ENCODE assay signal across 27 mouse cellular contexts in the genomic region with DNA sequence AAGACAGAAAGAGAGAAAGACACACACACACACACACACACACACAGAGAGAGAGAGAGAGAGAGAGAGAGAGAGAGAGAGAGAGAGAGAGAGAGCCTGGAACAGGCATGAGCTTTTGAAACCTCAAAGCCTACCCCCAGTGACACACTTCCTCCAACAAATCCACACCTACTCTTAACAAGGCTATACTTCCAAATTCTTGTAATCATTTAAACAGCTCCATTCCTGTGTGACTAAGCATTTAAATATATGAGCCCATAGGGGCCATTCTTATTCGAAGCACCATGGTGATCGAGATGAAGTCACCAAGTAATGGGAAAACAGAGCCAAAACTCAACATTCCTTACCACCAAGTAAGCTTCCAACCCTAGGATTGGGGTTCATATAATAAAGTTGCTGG.
"Had no signal": no experiment of that assay in that cellular context is flagged by ENCODE, and none has a peak within 500 bp of the region (broad histone marks: within the 10 kb centered on the region; RNA-seq: fewer than 3 reads in every experiment).

No protein-coding gene starts in this region.

- H3K4me1 ChIP-seq: embryonic facial prominence, embryonic 12.5 days; embryonic facial prominence, embryonic 13.5 days; embryonic facial prominence, embryonic 15.5 days; forebrain, embryonic 12.5 days; forebrain, embryonic 15.5 days had no signal

- ATAC-seq: forebrain, embryonic 13.5 days; forebrain, embryonic 14.5 days; forebrain, embryonic 15.5 days; forebrain, embryonic 16.5 days; forebrain, postnatal 0 days had no signal

- H3K9ac ChIP-seq: embryonic facial prominence, embryonic 12.5 days; embryonic facial prominence, embryonic 13.5 days; embryonic facial prominence, embryonic 15.5 days; forebrain, embryonic 12.5 days; forebrain, embryonic 13.5 days; forebrain, embryonic 15.5 days; forebrain, postnatal 0 days had no signal

- H3K4me2 ChIP-seq: embryonic facial prominence, embryonic 12.5 days; embryonic facial prominence, embryonic 13.5 days; embryonic facial prominence, embryonic 15.5 days; forebrain, embryonic 12.5 days; forebrain, embryonic 13.5 days; forebrain, embryonic 15.5 days had no signal

- DNase-seq: cerebellum, adult 2 months; cerebellum, adult 9-10 months; cerebellum, adult 9-11 months; cerebellum, postnatal 10 days; cerebellum, postnatal 14 days; cerebellum, postnatal 25 days; cerebellum, postnatal 36 days; embryo, embryonic 11 days; forebrain, postnatal 0 days; gastrocnemius, adult 2 months; gastrocnemius, postnatal 10 days; gastrocnemius, postnatal 14 days; gastrocnemius, postnatal 25 days; gastrocnemius, postnatal 36 days; heart, adult 11 months; heart, adult 18-20 months; heart, adult 2 months had no signal

- H3K27me3 ChIP-seq: embryonic facial prominence, embryonic 12.5 days; embryonic facial prominence, embryonic 13.5 days; embryonic facial prominence, embryonic 15.5 days; forebrain, embryonic 12.5 days; forebrain, embryonic 13.5 days; forebrain, embryonic 15.5 days had no signal

- H3K4me3 ChIP-seq: embryonic facial prominence, embryonic 12.5 days; embryonic facial prominence, embryonic 13.5 days; embryonic facial prominence, embryonic 15.5 days; erythroblast, embryonic 14.5 days; forebrain, embryonic 10.5 days; forebrain, embryonic 12.5 days; forebrain, embryonic 13.5 days; forebrain, embryonic 15.5 days; gastrocnemius, adult 2 months; heart, adult 2 months had no signal

- H3K36me3 ChIP-seq: embryonic facial prominence, embryonic 12.5 days; embryonic facial prominence, embryonic 13.5 days; embryonic facial prominence, embryonic 15.5 days; forebrain, embryonic 10.5 days; forebrain, embryonic 12.5 days; forebrain, embryonic 15.5 days had no signal

- H3K9me3 ChIP-seq: embryonic facial prominence, embryonic 12.5 days; embryonic facial prominence, embryonic 13.5 days; embryonic facial prominence, embryonic 15.5 days; forebrain, embryonic 10.5 days; forebrain, embryonic 12.5 days; forebrain, embryonic 13.5 days; forebrain, embryonic 15.5 days had no signal

- H3K27ac ChIP-seq: embryonic facial prominence, embryonic 12.5 days; embryonic facial prominence, embryonic 13.5 days; embryonic facial prominence, embryonic 15.5 days; forebrain, embryonic 10.5 days; forebrain, embryonic 12.5 days; forebrain, embryonic 13.5 days; forebrain, embryonic 15.5 days; gastrocnemius, adult 2 months; heart, adult 2 months had no signal
